Mouse (Mus musculus): ENCODE data around the gene Gcc2. TPM values are rescaled to one million over a fixed set of nuclear protein-coding genes. Genes with fewer than 3 reads are reported as not detected.
"Not testable (repeated sequence)": the region's sequence is repeated elsewhere in the genome, so short reads cannot be mapped to it uniquely, and the experiment has no call there.

Gcc2 gene
- polyA plus RNA-seq, 1 experiment = 63.8 TPM

DNA sequence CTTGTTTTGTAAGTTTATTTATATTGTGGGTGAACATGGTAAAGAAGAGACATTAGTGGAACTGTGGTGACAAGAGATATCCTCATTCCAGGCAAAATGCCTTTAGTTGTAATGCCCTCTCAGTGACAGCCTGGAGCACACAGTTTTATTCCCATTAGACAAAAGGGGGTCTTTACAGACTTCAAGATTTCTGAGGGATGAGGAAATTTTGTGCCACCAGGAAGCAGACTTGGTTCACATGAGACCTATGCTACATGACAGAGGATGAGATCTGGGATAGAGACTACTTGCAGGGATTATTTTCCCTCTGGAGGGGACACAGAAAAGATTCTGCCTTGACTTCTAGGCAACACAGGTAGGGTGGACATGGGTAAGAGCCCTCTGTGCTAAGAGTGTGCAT lies 40.8 kb upstream of the Gcc2 start:
- no peak overlapping the region for H3K27ac ChIP-seq (ENCODE audit: insufficient read depth, low read length)
- no peaks in the 10 kb centered on the region for H3K27me3 ChIP-seq (ENCODE audit: control insufficient read depth, insufficient read depth, low read length)
- TF ChIP-seq CTCF (IDR thresholded peaks at IDR 0.05; ENCODE audit: borderline replicate concordance, insufficient read depth, low read depth, low read length) (no peak), POLR2A (IDR thresholded peaks at IDR 0.05; ENCODE audit: borderline replicate concordance, insufficient read depth, low read length) (no peak)
- no peaks in the 10 kb centered on the region for H3K4me1 ChIP-seq (ENCODE audit: control insufficient read depth, insufficient read depth, low read length)
- no peak for DNase-seq
- H3K4me3 ChIP-seq (replicated peaks; ENCODE audit: insufficient read depth, low read depth, low read length) = no peak overlapping the region

GRCm38 (mm10) chr10:58214934-58215333 lies 40.4 kb upstream of the Gcc2 start:
- no peak for TF ChIP-seq CTCF (IDR thresholded peaks at IDR 0.05; ENCODE audit: borderline replicate concordance, insufficient read depth, low read depth, low read length)
- TF ChIP-seq POLR2A (IDR thresholded peaks at IDR 0.05; ENCODE audit: borderline replicate concordance, insufficient read depth, low read length) = no peak
- no peak for DNase-seq
- Histone ChIP-seq H3K27me3 (ENCODE audit: control insufficient read depth, insufficient read depth, low read length) (no peaks in the 10 kb centered on the region), H3K27ac (ENCODE audit: insufficient read depth, low read length) (no peak overlapping the region), H3K4me3 (replicated peaks; ENCODE audit: insufficient read depth, low read depth, low read length) (no peak overlapping the region), H3K4me1 (ENCODE audit: control insufficient read depth, insufficient read depth, low read length) (no peaks in the 10 kb centered on the region)
- 86% methylated on average over 5 of the region's 5 CpGs for WGBS

DNA sequence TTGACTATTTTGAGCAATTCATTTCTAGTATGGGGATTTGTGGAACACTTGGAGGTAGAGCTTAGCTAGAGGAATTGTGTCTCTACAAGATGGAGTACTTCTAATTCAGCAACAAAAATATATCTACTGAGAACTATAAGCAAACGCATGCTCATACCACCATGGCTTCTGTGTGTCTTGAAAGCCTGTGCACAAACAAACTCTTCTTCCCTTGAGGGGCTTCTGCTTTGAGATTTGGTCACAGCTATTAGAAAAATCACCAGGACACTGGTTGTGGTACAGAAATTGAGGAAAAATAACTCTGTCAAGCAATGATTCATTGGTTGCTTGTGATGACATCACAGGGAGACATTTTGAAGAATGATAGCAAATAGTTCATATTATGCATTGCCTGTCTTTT lies 39.9 kb upstream of the Gcc2 start:
- Histone ChIP-seq H3K27me3 (ENCODE audit: control insufficient read depth, insufficient read depth, low read length) (no peaks in the 10 kb centered on the region), H3K4me3 (replicated peaks; ENCODE audit: insufficient read depth, low read depth, low read length) (no peak overlapping the region), H3K4me1 (ENCODE audit: control insufficient read depth, insufficient read depth, low read length) (no peaks in the 10 kb centered on the region), H3K27ac (ENCODE audit: insufficient read depth, low read length) (no peak overlapping the region)
- WGBS = 92% methylated on average over 1 of the region's 1 CpGs
- no peak for TF ChIP-seq POLR2A (IDR thresholded peaks at IDR 0.05; ENCODE audit: borderline replicate concordance, insufficient read depth, low read length)
- TF ChIP-seq CTCF (IDR thresholded peaks at IDR 0.05; ENCODE audit: borderline replicate concordance, insufficient read depth, low read depth, low read length) = no peak
- DNase-seq = no peak

DNA sequence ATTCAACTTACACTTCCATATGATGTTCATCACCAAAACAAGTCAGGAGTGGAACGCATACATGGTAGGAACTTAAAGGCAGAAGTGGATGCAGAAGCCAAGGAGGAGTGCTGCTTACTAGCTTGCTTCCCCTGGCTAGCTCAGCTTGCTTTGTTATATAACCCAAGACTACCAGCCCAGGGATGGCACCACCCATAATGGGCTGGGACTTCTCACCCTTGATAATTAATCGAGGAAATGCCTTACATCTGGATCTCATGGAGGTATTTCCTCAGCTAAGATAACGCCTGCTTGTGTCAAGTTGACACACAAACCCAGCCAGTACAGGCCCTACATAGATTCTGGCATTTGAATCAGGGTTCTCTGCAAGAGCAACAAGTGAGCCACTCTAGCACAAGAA lies 37.9 kb upstream of the Gcc2 start:
- no peak for DNase-seq
- Histone ChIP-seq H3K4me1 (ENCODE audit: control insufficient read depth, insufficient read depth, low read length) (no peaks in the 10 kb centered on the region), H3K4me3 (replicated peaks; ENCODE audit: insufficient read depth, low read depth, low read length) (no peak overlapping the region), H3K27ac (ENCODE audit: insufficient read depth, low read length) (no peak overlapping the region), H3K27me3 (ENCODE audit: control insufficient read depth, insufficient read depth, low read length) (no peaks in the 10 kb centered on the region)
- WGBS = 86% methylated on average over 3 of the region's 3 CpGs
- no peak for TF ChIP-seq POLR2A (IDR thresholded peaks at IDR 0.05; ENCODE audit: borderline replicate concordance, insufficient read depth, low read length)
- TF ChIP-seq CTCF (IDR thresholded peaks at IDR 0.05; ENCODE audit: borderline replicate concordance, insufficient read depth, low read depth, low read length) = no peak

DNA sequence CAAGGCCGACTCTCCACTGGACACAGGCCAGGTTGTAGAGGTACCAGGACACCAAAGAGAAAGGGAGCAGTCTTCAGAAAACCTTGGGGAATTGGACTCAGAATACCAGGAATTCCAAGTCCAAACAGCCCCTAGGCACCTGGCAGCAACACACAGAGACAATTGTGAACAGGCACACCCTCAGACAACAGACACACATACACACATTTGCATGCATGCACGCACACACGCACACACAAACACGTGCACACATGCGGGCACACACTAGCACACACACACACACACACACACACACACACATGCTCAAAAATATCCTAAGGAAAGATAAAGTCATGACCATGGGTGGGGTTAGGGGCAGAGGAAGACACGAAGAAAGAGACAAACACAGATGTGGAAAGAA lies 34.6 kb upstream of the Gcc2 start:
- 76% methylated on average over 6 of the region's 6 CpGs for WGBS
- Histone ChIP-seq H3K27me3 (ENCODE audit: control insufficient read depth, insufficient read depth, low read length) (no peaks in the 10 kb centered on the region), H3K4me1 (ENCODE audit: control insufficient read depth, insufficient read depth, low read length) (no peaks in the 10 kb centered on the region)

DNA sequence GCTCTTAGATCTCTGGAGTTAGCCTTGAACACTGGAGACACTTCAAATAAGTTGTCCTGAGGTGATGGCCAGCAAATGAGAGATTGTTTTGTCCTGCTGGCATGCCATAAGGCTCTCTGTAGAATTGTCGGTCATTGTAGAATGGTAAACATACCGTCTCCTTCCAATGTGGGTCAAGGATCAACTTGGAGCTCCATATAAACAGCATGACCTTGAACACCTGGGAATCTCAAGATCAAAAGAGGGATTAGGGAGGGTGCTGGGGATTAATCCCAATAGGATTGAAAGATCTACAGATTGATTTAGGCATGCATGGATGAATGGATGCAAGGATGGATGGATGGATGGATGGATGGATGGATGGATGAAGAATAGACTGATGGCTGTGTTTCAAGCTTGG lies 33.7 kb upstream of the Gcc2 start:
- not testable (repeated sequence) for H3K27ac ChIP-seq (ENCODE audit: insufficient read depth, low read length); DNase-seq; H3K27me3 ChIP-seq (ENCODE audit: control insufficient read depth, insufficient read depth, low read length); H3K4me3 ChIP-seq (replicated peaks; ENCODE audit: insufficient read depth, low read depth, low read length); H3K4me1 ChIP-seq (ENCODE audit: control insufficient read depth, insufficient read depth, low read length)
- WGBS = 92% methylated on average over 2 of the region's 2 CpGs

More for the DNA sequence above, 34.6 kb upstream of the Gcc2 start:
- TF ChIP-seq POLR2A (IDR thresholded peaks at IDR 0.05; ENCODE audit: borderline replicate concordance, insufficient read depth, low read length) = no peak
- no peak for TF ChIP-seq CTCF (IDR thresholded peaks at IDR 0.05; ENCODE audit: borderline replicate concordance, insufficient read depth, low read depth, low read length)
- no peak overlapping the region for H3K27ac ChIP-seq (ENCODE audit: insufficient read depth, low read length)
- DNase-seq = no peak
- H3K4me3 ChIP-seq (replicated peaks; ENCODE audit: insufficient read depth, low read depth, low read length) = no peak overlapping the region

DNA sequence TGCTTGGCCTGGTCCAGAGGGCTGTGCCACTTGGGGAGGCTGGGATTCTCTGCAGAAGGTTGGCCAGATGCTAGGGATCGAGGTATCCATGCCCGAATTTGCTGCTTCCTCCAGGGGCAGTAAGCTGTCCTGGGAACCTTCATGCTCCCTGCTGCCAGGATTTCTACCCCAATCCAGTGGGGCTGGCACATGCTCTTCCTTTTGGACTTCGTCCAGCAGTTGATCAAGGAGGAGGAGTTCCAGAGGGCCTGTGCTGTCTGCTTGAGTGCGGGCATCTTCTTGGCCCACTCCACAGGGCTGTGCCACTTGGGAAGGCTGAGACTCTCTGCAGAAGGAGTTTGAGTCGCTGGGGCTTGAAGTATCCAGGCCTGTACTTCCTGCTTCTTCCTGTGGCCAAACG lies 32.1 kb upstream of the Gcc2 start:
- not testable (repeated sequence) for DNase-seq; H3K27me3 ChIP-seq (ENCODE audit: control insufficient read depth, insufficient read depth, low read length); H3K4me1 ChIP-seq (ENCODE audit: control insufficient read depth, insufficient read depth, low read length); H3K4me3 ChIP-seq (replicated peaks; ENCODE audit: insufficient read depth, low read depth, low read length); H3K27ac ChIP-seq (ENCODE audit: insufficient read depth, low read length)
- WGBS = 63% methylated on average over 4 of the region's 6 CpGs

DNA sequence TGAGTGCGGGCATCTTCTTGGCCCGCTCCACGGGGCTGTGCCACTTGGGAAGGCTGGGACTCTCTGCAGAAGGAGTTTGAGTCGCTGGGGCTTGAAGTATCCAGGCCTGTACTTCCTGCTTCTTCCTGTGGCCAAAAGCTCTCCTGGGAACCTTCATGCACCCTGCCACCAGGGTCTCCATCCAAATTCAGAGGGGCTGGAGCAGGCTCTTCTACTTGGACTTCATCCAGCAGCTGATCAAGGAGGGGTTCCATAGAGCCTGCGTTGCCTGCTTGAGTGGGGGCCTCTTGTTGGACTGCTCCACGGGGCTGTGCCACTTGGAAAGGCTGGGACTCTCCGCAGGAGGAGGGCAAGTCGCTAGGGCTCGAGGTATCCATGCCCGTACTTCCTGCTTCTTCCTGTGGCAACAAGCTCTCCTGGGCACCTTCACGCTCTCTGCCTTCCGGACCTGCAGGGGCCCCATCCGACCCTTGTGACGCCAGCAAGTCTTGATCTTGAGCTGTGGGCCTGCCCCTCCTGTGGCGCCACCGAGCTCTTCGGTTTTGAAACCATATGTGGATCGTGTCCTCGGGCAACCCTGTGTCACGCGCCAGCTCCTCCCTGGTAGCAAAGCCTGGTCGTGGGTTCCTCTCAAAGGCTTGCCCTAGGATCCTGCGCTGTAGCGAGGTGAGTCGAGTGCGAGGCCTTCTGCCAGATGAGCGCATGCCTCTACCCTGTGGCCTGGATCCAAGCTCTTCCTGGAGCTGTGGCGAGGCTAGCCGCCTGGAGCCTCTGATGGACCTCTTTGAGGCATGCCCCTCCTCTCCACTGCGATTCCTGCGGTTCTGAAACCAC lies 31.1 kb upstream of the Gcc2 start:
- DNase-seq = peak; percentile 55 to 59

GRCm38 (mm10) chr10:58224827-58225785 lies 30.2 kb upstream of the Gcc2 start, which contains the start of gene AW822073:
Gene AW822073 (minus strand): TSS chr10:58224930.
- H3K4me1 ChIP-seq (ENCODE audit: control insufficient read depth, insufficient read depth, low read length); H3K27ac ChIP-seq (ENCODE audit: insufficient read depth, low read length); H3K27me3 ChIP-seq (ENCODE audit: control insufficient read depth, insufficient read depth, low read length); H3K4me3 ChIP-seq (replicated peaks; ENCODE audit: insufficient read depth, low read depth, low read length): not testable (repeated sequence)
- DNase-seq = peak; percentile 36 to 43
- 85% methylated on average over 18 of the region's 18 CpGs for WGBS

More for the DNA sequence above, 31.1 kb upstream of the Gcc2 start:
- H3K4me1 ChIP-seq (ENCODE audit: control insufficient read depth, insufficient read depth, low read length); H3K4me3 ChIP-seq (replicated peaks; ENCODE audit: insufficient read depth, low read depth, low read length); H3K27ac ChIP-seq (ENCODE audit: insufficient read depth, low read length); H3K27me3 ChIP-seq (ENCODE audit: control insufficient read depth, insufficient read depth, low read length): not testable (repeated sequence)
- WGBS = 85% methylated on average over 31 of the region's 31 CpGs

DNA sequence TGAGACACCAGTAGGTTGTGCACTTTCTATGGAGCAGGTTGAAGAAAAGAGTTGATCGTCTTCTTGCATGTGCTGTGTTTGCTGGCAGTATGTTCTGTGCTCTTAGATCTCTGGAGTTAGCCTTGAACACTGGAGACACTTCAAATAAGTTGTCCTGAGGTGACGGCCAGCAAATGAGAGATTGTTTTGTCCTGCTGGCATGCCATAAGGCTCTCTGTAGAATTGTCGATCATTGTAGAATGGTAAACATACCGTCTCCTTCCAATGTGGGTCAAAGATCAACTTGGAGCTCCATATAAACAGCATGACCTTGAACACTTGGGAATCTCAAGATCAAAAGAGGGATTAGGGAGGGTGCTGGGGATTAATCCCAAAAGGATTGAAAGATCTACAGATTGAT lies 28.9 kb upstream of the Gcc2 start:
- not testable (repeated sequence) for H3K4me3 ChIP-seq (replicated peaks; ENCODE audit: insufficient read depth, low read depth, low read length)
- WGBS = 78% methylated on average over 4 of the region's 4 CpGs

GRCm38 (mm10) chr10:58227798-58228197 lies 27.5 kb upstream of the Gcc2 start:
- peak in 1 of 2 experiments; percentile 36 for DNase-seq
- not testable (repeated sequence) for H3K27me3 ChIP-seq (ENCODE audit: control insufficient read depth, insufficient read depth, low read length); H3K27ac ChIP-seq (ENCODE audit: insufficient read depth, low read length); H3K4me3 ChIP-seq (replicated peaks; ENCODE audit: insufficient read depth, low read depth, low read length); H3K4me1 ChIP-seq (ENCODE audit: control insufficient read depth, insufficient read depth, low read length)
- WGBS = 93% methylated on average over 3 of the region's 6 CpGs

More for the DNA sequence above, 28.9 kb upstream of the Gcc2 start:
- DNase-seq; H3K27me3 ChIP-seq (ENCODE audit: control insufficient read depth, insufficient read depth, low read length); H3K4me1 ChIP-seq (ENCODE audit: control insufficient read depth, insufficient read depth, low read length); H3K27ac ChIP-seq (ENCODE audit: insufficient read depth, low read length): not testable (repeated sequence)

Data from cerebellum, adult 2 months (tissue).